Mouse (Mus musculus): Measurements from ENCODE around the gene Ddb2. TPM values are rescaled to one million over a fixed set of nuclear protein-coding genes. Genes with fewer than 3 reads are reported as not detected.

The Ddb2 gene
- polyA plus RNA-seq, 1 experiment = 2.0 TPM

DNA sequence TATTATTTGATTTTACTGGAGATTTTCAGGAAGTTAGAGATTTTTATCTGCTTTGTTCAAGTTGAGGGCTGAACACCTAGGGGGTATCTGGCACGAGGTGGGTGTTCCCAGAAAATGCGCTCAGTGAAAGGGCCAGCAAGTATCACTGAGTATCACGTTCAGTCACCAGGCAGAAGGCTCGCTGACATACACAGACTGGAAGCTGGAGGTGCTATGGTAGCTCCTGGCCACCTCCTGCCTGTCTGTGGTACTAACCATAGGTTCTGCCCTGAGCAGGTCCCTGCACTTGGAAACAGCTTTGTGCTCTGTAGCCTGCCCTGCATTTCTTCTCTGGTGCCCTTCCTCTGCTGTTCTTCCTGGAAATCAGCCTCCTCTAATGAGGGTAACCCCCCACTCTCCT is 15.7 kb upstream of the Ddb2 start:
- Histone ChIP-seq H3ac (ENCODE audit: control insufficient read depth, insufficient read length) (no peak overlapping the region), H3K79me2 (ENCODE audit: control insufficient read depth, insufficient read depth) (no peaks in the 10 kb centered on the region), H3K4me2 (ENCODE audit: low read depth) (no peak overlapping the region), H3K27me3 (ENCODE audit: control insufficient read depth, insufficient read depth, insufficient read length) (no peaks in the 10 kb centered on the region), H3K4me3 (no peak overlapping the region), H3K36me3 (ENCODE audit: control insufficient read depth, insufficient read depth) (no peaks in the 10 kb centered on the region)
- no peak for TF ChIP-seq CEBPB (IDR thresholded peaks at IDR 0.05; ENCODE audit: insufficient read depth, poor library complexity, severe bottlenecking)
- no peak for TF ChIP-seq MAX (IDR thresholded peaks at IDR 0.05; ENCODE audit: low read depth)
- no peak for TF ChIP-seq USF1 (IDR thresholded peaks at IDR 0.05; ENCODE audit: low read depth)
- no peak for TF ChIP-seq SRF (IDR thresholded peaks at IDR 0.05; ENCODE audit: control insufficient read depth, insufficient read length, low read depth)
- no peak for TF ChIP-seq MYOG (IDR thresholded peaks at IDR 0.05; ENCODE audit: control insufficient read depth in 1 of 3, insufficient read depth in 1 of 3, insufficient read length in 2 of 3, low read depth in 2 of 3)
- TF ChIP-seq POLR2AphosphoS2 (IDR thresholded peaks at IDR 0.05; ENCODE audit: insufficient read length, low read depth) = no peak
- TF ChIP-seq TCF3 (IDR thresholded peaks at IDR 0.05; ENCODE audit: insufficient read length, low read depth) = no peak
- TF ChIP-seq TCF12 (IDR thresholded peaks at IDR 0.05; ENCODE audit: insufficient read depth, poor library complexity, severe bottlenecking) = no peak
- TF ChIP-seq POLR2A (IDR thresholded peaks at IDR 0.05; ENCODE audit: insufficient read length, low read depth) = no peak

- H3ac ChIP-seq (ENCODE audit: control insufficient read depth, insufficient read length) = no peak overlapping the region
- TF ChIP-seq MYOD1 (IDR thresholded peaks at IDR 0.05; ENCODE audit: control insufficient read depth in 1 of 3, insufficient read length in 2 of 3, low read depth in 2 of 3) = no peak
- no peak for TF ChIP-seq MYOG (IDR thresholded peaks at IDR 0.05; ENCODE audit: control insufficient read depth in 1 of 3, insufficient read depth in 1 of 3, insufficient read length in 2 of 3, low read depth in 2 of 3)
- TF ChIP-seq CEBPB (IDR thresholded peaks at IDR 0.05; ENCODE audit: insufficient read depth, poor library complexity, severe bottlenecking) = no peak
- TF ChIP-seq USF1 (IDR thresholded peaks at IDR 0.05; ENCODE audit: low read depth) = no peak
- TF ChIP-seq TCF3 (IDR thresholded peaks at IDR 0.05; ENCODE audit: insufficient read length, low read depth) = no peak
- TF ChIP-seq REST (IDR thresholded peaks at IDR 0.05; ENCODE audit: insufficient read depth, insufficient read length) = no peak
- TF ChIP-seq TCF12 (IDR thresholded peaks at IDR 0.05; ENCODE audit: insufficient read depth, poor library complexity, severe bottlenecking) = no peak
- no peak for TF ChIP-seq POLR2AphosphoS2 (IDR thresholded peaks at IDR 0.05; ENCODE audit: insufficient read length, low read depth)
- no peak for TF ChIP-seq SRF (IDR thresholded peaks at IDR 0.05; ENCODE audit: control insufficient read depth, insufficient read length, low read depth)
- TF ChIP-seq POLR2A (IDR thresholded peaks at IDR 0.05; ENCODE audit: insufficient read length, low read depth) = no peak
- TF ChIP-seq E2F4 (IDR thresholded peaks at IDR 0.05; ENCODE audit: insufficient read depth) = no peak
- H3K4me3 ChIP-seq = no peak overlapping the region
- H3K4me2 ChIP-seq (ENCODE audit: low read depth) = no peak overlapping the region
- no peaks in the 10 kb centered on the region for H3K36me3 ChIP-seq (ENCODE audit: control insufficient read depth, insufficient read depth)
- H3K27me3 ChIP-seq (ENCODE audit: control insufficient read depth, insufficient read depth, insufficient read length) = no peaks in the 10 kb centered on the region
- no peaks in the 10 kb centered on the region for H3K79me2 ChIP-seq (ENCODE audit: control insufficient read depth, insufficient read depth)
Measured at GRCm38 (mm10) chr2:91252001-91252400, 15.2 kb upstream of the Ddb2 start.

DNA sequence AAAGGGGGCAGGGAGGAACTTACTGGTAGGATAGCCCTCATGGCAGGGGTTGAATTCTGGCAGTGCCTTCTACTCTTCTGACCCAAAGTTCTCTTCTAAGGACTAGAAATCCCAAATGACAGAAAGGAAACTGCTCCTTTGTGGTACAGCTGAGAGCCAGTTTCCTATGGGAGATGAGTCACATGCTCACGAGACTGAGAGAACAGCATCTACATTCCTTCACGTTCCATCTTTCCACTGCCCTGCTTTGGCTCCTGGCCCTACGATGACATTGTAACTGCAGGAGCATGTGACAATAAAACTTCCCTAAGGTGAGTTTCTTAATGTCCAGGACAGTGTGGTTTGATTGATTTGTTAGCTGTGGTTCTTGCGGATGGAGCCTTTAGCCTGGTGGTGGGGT is 11.6 kb upstream of the Ddb2 start:
- TF ChIP-seq SRF (IDR thresholded peaks at IDR 0.05; ENCODE audit: control insufficient read depth, insufficient read length, low read depth) (no peak), MYOG (IDR thresholded peaks at IDR 0.05; ENCODE audit: control insufficient read depth in 1 of 3, insufficient read depth in 1 of 3, insufficient read length in 2 of 3, low read depth in 2 of 3) (no peak), MAX (IDR thresholded peaks at IDR 0.05; ENCODE audit: low read depth) (no peak), POLR2AphosphoS2 (IDR thresholded peaks at IDR 0.05; ENCODE audit: insufficient read length, low read depth) (no peak), REST (IDR thresholded peaks at IDR 0.05; ENCODE audit: insufficient read depth, insufficient read length) (no peak), TCF12 (IDR thresholded peaks at IDR 0.05; ENCODE audit: insufficient read depth, poor library complexity, severe bottlenecking) (no peak), POLR2A (IDR thresholded peaks at IDR 0.05; ENCODE audit: insufficient read length, low read depth) (no peak), E2F4 (IDR thresholded peaks at IDR 0.05; ENCODE audit: insufficient read depth) (no peak)
- H3K4me3 ChIP-seq = no peak overlapping the region
- no peak overlapping the region for H3ac ChIP-seq (ENCODE audit: control insufficient read depth, insufficient read length)
- H3K4me2 ChIP-seq (ENCODE audit: low read depth) = no peak overlapping the region
- H3K27me3 ChIP-seq (ENCODE audit: control insufficient read depth, insufficient read depth, insufficient read length) = no peaks in the 10 kb centered on the region
- no peaks in the 10 kb centered on the region for H3K79me2 ChIP-seq (ENCODE audit: control insufficient read depth, insufficient read depth)
- H3K36me3 ChIP-seq (ENCODE audit: control insufficient read depth, insufficient read depth) = no peaks in the 10 kb centered on the region

- no peaks in the 10 kb centered on the region for H3K27me3 ChIP-seq (ENCODE audit: control insufficient read depth, insufficient read depth, insufficient read length)
- H3K4me3 ChIP-seq = no peak overlapping the region
- H3K4me2 ChIP-seq (ENCODE audit: low read depth) = no peak overlapping the region
- no peaks in the 10 kb centered on the region for H3K36me3 ChIP-seq (ENCODE audit: control insufficient read depth, insufficient read depth)
- no peak overlapping the region for H3ac ChIP-seq (ENCODE audit: control insufficient read depth, insufficient read length)
- no peak for TF ChIP-seq E2F4 (IDR thresholded peaks at IDR 0.05; ENCODE audit: insufficient read depth)
- no peak for TF ChIP-seq TCF12 (IDR thresholded peaks at IDR 0.05; ENCODE audit: insufficient read depth, poor library complexity, severe bottlenecking)
- no peak for TF ChIP-seq TCF3 (IDR thresholded peaks at IDR 0.05; ENCODE audit: insufficient read length, low read depth)
- TF ChIP-seq MAX (IDR thresholded peaks at IDR 0.05; ENCODE audit: low read depth) = no peak
- TF ChIP-seq POLR2A (IDR thresholded peaks at IDR 0.05; ENCODE audit: insufficient read length, low read depth) = no peak
- no peak for TF ChIP-seq USF1 (IDR thresholded peaks at IDR 0.05; ENCODE audit: low read depth)
- TF ChIP-seq CEBPB (IDR thresholded peaks at IDR 0.05; ENCODE audit: insufficient read depth, poor library complexity, severe bottlenecking) = no peak
- TF ChIP-seq MYOG (IDR thresholded peaks at IDR 0.05; ENCODE audit: control insufficient read depth in 1 of 3, insufficient read depth in 1 of 3, insufficient read length in 2 of 3, low read depth in 2 of 3) = no peak
- TF ChIP-seq REST (IDR thresholded peaks at IDR 0.05; ENCODE audit: insufficient read depth, insufficient read length) = no peak
- no peak for TF ChIP-seq MYOD1 (IDR thresholded peaks at IDR 0.05; ENCODE audit: control insufficient read depth in 1 of 3, insufficient read length in 2 of 3, low read depth in 2 of 3)
- no peak for TF ChIP-seq POLR2AphosphoS2 (IDR thresholded peaks at IDR 0.05; ENCODE audit: insufficient read length, low read depth)
- TF ChIP-seq SRF (IDR thresholded peaks at IDR 0.05; ENCODE audit: control insufficient read depth, insufficient read length, low read depth) = no peak
- no peaks in the 10 kb centered on the region for H3K79me2 ChIP-seq (ENCODE audit: control insufficient read depth, insufficient read depth)
Measured at GRCm38 (mm10) chr2:91244557-91245228, 7.9 kb upstream of the Ddb2 start.
